Mouse (Mus musculus) testis, adult 2 months (tissue): ENCODE results near the gene Cic. TPM values are rescaled to one million over a fixed set of nuclear protein-coding genes. Genes with fewer than 3 reads are reported as not detected.
"Not testable (repeated sequence)": the region's sequence is repeated elsewhere in the genome, so short reads cannot be mapped to it uniquely, and the experiment has no call there.

Experiments used
- H3K27ac ChIP-seq: fragments of 200-500 bp; 2 replicates; pipeline ENCODE4 v1.5.1; 2012; ENCODE audit warnings: low read depth, low read length; ENCODE audit not compliant: control insufficient read depth, insufficient read depth
- H3K27me3 ChIP-seq: fragments of 200-500 bp; 2 replicates; pipeline ENCODE4 v1.6.1; 2012; ENCODE audit warnings: mild to moderate bottlenecking, low read length, moderate library complexity; ENCODE audit not compliant: control insufficient read depth, insufficient read depth
- H3K36me3 ChIP-seq: fragments of 200-500 bp; 2 replicates; pipeline ENCODE4 v1.6.1; 2012; ENCODE audit warnings: mild to moderate bottlenecking, low read length; ENCODE audit not compliant: control insufficient read depth, insufficient read depth
- H3K4me1 ChIP-seq: fragments of 200-500 bp; 2 replicates; pipeline ENCODE4 v1.6.1; 2012; ENCODE audit warnings: low read length; ENCODE audit not compliant: control insufficient read depth, insufficient read depth
- H3K4me3 ChIP-seq: fragments of 200-500 bp; 2 replicates; pipeline ENCODE4 v1.5.1; 2012; ENCODE audit warnings: low read depth, mild to moderate bottlenecking, low read length, moderate library complexity, mixed read lengths; ENCODE audit not compliant: control insufficient read depth
- CTCF ChIP-seq: fragments of 200-500 bp; IDR thresholded peaks from 2 replicates; pipeline ENCODE4 v1.5.1; 2012; ENCODE audit warnings: low read depth, mild to moderate bottlenecking, inconsistent platforms, low read length, moderate library complexity; ENCODE audit not compliant: control insufficient read depth, insufficient read depth, insufficient replicate concordance
- POLR2A ChIP-seq: fragments of 200-500 bp; IDR thresholded peaks from 2 replicates; pipeline ENCODE4 v1.6.1; 2012; ENCODE audit warnings: low read depth, mild to moderate bottlenecking, inconsistent platforms, low read length, moderate library complexity; ENCODE audit not compliant: control insufficient read depth
- polyA plus RNA-seq: library from polyadenylated mRNA; depleted of rRNA; stranded (reverse); fragments of >200 nt; gene quantifications from 2 replicates; pipeline ENCODE4 v1.2.3, GENCODE M21; 2012

Cic gene
- polyA plus RNA-seq, 1 experiment: 41.8 TPM

- TF ChIP-seq CTCF (peak; percentile 36; the same call in 1 of the 2 replicates), POLR2A (peak; percentile 63)
- no peaks in the 10 kb centered on the region; the same call in 1 of the 2 replicates for H3K27me3 ChIP-seq
- peaks cover 26% of the 10 kb centered on the region for H3K4me1 ChIP-seq
- no peaks in the 10 kb centered on the region for H3K36me3 ChIP-seq
- peak within 1 kb of the TSS; percentile 81 for H3K4me3 ChIP-seq
- H3K27ac ChIP-seq: peak within 1 kb of the TSS; percentile 53
These were observed 49.3 kb downstream of the Cic start, which contains the start of gene Megf8 for GRCm38 (mm10) chr7:25316532-25317445. TSS of gene Megf8 (plus strand) at chr7:25317164.

GRCm38 (mm10) chr7:25317446-25317999 lies 50.0 kb downstream of the Cic start:
- TF ChIP-seq POLR2A (no peak), CTCF (no peak)

GRCm38 (mm10) chr7:25322058-25322484 lies 54.6 kb downstream of the Cic start:
- Histone ChIP-seq H3K36me3 (no peaks in the 10 kb centered on the region), H3K4me1 (peaks cover 20% of the 10 kb centered on the region), H3K27me3 (no peaks in the 10 kb centered on the region), H3K27ac (peak overlapping the region; percentile 79; the same call in 1 of the 2 replicates), H3K4me3 (no peak overlapping the region)
- TF ChIP-seq POLR2A (no peak), CTCF (no peak)

More at GRCm38 (mm10) chr7:25317446-25317999, 50.0 kb downstream of the Cic start:
- Histone ChIP-seq H3K4me1 (peaks cover 29% of the 10 kb centered on the region), H3K27ac (peak overlapping the region; percentile 53), H3K4me3 (peak overlapping the region; percentile 81), H3K36me3 (no peaks in the 10 kb centered on the region), H3K27me3 (no peaks in the 10 kb centered on the region; the same call in 1 of the 2 replicates)

- H3K27ac ChIP-seq: no peak overlapping the region
- no peak overlapping the region for H3K4me3 ChIP-seq
- no peaks in the 10 kb centered on the region for H3K27me3 ChIP-seq
- no peaks in the 10 kb centered on the region for H3K36me3 ChIP-seq
- H3K4me1 ChIP-seq: peaks cover 14% of the 10 kb centered on the region
- TF ChIP-seq CTCF (no peak), POLR2A (no peak)
These were observed 55.7 kb downstream of the Cic start for GRCm38 (mm10) chr7:25323219-25323618.

- not testable (repeated sequence) for H3K36me3 ChIP-seq, H3K27ac ChIP-seq, H3K27me3 ChIP-seq, H3K4me3 ChIP-seq
- peaks cover 14% of the 10 kb centered on the region for H3K4me1 ChIP-seq
These were observed 57.9 kb downstream of the Cic start for GRCm38 (mm10) chr7:25325431-25325830.

GRCm38 (mm10) chr7:25326233-25326632 lies 58.7 kb downstream of the Cic start:
- Histone ChIP-seq H3K36me3 (no peaks in the 10 kb centered on the region), H3K4me3 (no peak overlapping the region), H3K27ac (no peak overlapping the region), H3K4me1 (peaks cover 12% of the 10 kb centered on the region), H3K27me3 (no peaks in the 10 kb centered on the region)
- no peak for TF ChIP-seq CTCF
- no peak for TF ChIP-seq POLR2A

- Histone ChIP-seq H3K27me3 (no peaks in the 10 kb centered on the region), H3K36me3 (no peaks in the 10 kb centered on the region), H3K27ac (no peak overlapping the region), H3K4me3 (no peak overlapping the region), H3K4me1 (peaks cover 4% of the 10 kb centered on the region)
- TF ChIP-seq POLR2A: no peak
- peak; percentile 80; the same call in 1 of the 2 replicates for TF ChIP-seq CTCF
These were observed 66.2 kb downstream of the Cic start for GRCm38 (mm10) chr7:25333596-25334307.
